Mouse (Mus musculus) small intestine, adult 2 months (tissue): ENCODE data around the gene Ulk4.

Experiments
- CTCF ChIP-seq: fragments of 200-500 bp; IDR thresholded peaks from 2 replicates; pipeline ENCODE4 v1.5.1; 2012; ENCODE audit warnings: low read depth, mild to moderate bottlenecking, control low read depth, inconsistent platforms, low read length, moderate library complexity, mixed read lengths; ENCODE audit not compliant: insufficient replicate concordance, insufficient read length; ENCODE audit errors: extremely low read depth
- POLR2A ChIP-seq: fragments of 200-500 bp; IDR thresholded peaks from 2 replicates; pipeline ENCODE4 v1.6.1; 2012; ENCODE audit warnings: low read depth, mild to moderate bottlenecking, control low read depth, inconsistent platforms, low read length, moderate library complexity

- no peak for TF ChIP-seq CTCF
- no peak for TF ChIP-seq POLR2A
These were observed 115.0 kb downstream of the Ulk4 start for GRCm38 (mm10) chr9:121161818-121162565.
